Mouse (Mus musculus) adrenal gland, postnatal 4 days (tissue): ENCODE data around the gene Cd68. TPM values are rescaled to one million over a fixed set of nuclear protein-coding genes. Genes with fewer than 3 reads are reported as not detected.
A peak's percentile ranks its signal among the peaks of the same experiment; 100 is the strongest.
"Not testable (repeated sequence)": the region's sequence is repeated elsewhere in the genome, so short reads cannot be mapped to it uniquely, and the experiment has no call there.

ENCODE experiments used
- DNase-seq, 2 experiments: peaks; one replicate each; pipeline ENCODE4 v3.0.0; 2021 to 2022; ENCODE audit warnings: low spot score in 2 of 2, mixed read lengths in 2 of 2
- long read RNA-seq, 2 experiments: library from polyadenylated mRNA; stranded (forward); transcript quantifications; one replicate each; pipeline ENCODE4 v2.0.0; 2021
- total RNA-seq, 2 experiments: library from RNA; stranded (reverse); gene quantifications; 2 replicates each; pipeline ENCODE4 v1.2.3; 2021

Gene Cd68
- 10 to 100 TPM; 11.9 to 12.5 TPM for total RNA-seq
- long read RNA-seq, experiment 1, transcript Cd68-201 (6 exons, 1,230 nt) = major isoform, 10 of 14 reads
- long read RNA-seq, experiment 1, partial matches to known transcripts = 2 of 14 reads
- long read RNA-seq, experiment 1, other reads (novel, unspliced or antisense) = 0 of 14 reads
- long read RNA-seq, experiment 2, transcript Cd68-201 (6 exons, 1,230 nt) = major isoform, 5 of 5 reads
- long read RNA-seq, experiment 2, partial matches to known transcripts = 0 of 5 reads
- long read RNA-seq, experiment 2, other reads (novel, unspliced or antisense) = 0 of 5 reads

DNA sequence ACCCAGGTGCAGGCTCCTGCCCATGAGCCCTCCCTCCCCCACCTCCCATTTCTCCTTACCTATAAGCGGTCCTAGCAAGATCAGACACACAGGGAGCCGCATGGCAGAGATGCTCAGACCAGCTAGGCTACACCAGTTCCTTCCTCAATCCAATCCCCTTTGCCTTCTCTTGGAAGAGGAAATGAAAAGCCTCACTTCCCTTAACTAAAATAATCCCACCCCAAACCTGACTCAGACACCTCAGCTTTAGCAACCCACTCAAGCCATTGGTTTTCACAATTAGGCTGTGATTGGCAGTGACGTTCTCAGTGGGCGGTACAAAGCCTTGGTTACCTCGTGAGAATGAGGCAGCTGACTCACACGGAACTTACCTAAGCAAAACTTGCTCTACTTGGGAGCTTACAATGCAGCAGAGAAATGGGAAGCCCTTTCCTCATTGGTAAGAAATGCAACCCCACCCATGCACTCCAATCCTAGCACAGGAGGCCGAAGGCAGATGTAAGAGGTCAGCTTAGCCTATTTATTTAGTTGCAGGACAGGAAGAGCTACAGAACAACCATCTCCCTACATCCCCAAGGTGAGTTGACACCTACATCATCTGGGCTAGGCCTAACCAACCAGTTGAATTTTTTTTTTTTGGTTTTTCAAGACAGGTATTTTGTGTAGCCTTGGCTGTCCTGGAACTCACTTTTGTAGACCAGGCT is at the start of gene Cd68:
Gene Cd68, minus strand, starts transcription at position 193 of the 704 bp plus-strand sequence.
- no peak for DNase-seq

DNA sequence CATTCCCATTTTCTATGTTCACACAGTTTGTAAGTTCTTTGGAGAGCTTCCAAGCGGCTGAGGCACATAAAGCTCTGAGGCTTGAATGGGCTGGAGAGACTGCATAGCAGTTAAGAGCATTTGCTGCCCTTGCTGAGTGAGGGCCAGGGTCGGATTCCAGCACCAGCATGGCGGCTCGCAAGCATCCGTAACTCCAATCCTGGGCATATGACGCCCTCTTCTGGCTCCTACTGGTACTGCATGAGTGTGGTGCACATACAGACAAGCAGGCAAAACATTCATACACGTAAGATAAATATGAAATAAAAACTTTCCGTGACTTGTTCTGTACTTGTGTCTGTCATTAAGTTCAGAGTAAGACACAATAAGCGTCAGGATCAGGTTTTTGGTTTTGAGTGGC is 49.5 kb upstream of the Cd68 start:
- no peak for DNase-seq

DNA sequence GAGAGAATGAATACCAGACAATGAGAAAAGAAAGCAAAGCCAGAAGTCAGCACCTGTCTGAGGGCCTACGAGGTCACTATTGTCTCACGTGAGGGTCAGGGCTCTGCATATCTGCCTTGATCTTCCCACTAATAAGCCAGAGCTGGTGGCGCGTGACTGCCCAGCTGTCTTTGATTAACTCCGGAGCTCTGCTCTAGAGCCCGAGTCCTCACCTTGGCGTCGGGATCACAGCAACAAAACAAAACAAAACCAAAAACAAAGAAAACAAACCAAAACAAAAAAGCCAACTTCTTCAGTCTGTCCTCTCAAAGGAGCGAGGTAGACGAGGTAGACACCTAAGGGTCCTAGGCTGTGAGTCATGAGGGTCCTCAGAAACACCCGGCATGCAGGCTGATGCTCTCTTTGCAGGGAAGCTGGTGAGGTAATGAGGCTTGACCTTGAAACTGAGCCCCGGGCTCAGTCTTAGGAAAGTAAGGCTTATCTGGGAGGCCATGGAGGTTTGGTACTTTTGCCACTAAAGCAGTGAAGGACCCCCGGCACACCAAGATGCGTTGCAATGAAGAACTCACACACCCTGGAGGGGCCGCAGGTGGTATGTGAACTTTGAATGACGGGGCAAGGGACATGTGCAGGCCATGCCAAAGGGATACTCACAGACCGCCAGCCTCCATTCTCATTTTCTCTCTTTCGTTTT is 48.8 kb upstream of the Cd68 start:
- no peak for DNase-seq

DNA sequence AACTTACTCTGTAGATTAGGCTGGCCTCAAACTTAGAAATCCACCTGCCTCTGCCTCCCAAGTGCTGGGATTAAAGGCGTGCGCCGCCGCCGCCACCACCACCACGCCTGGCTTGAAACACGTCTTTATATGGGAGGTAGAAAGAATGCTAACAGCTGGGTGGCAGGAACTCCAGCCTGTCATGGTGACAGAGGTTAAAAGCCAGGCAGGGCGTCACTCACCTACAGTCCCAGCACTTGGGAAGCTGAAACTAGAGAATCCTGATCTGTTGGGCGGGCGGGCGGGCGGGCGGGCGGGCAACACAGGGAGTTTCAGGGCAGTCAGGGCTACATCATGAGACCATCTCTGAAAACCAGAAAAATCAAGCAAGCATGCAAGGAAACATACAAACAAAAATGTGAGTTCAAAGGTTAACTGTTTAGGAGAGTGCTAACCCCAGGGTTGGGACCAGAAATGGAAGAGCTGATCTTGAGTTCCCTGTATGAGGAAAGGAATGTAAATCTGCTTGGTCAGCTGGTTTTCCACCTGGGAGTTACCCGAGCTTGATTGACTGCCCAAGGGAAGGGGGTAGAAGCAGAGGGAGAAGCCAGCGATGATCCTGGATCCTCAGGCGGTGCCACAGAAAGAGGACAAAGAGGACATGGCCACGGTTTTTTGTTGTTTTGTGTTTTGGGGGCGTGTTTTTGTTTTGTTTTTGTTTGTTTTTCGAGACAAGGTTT is 47.2 kb upstream of the Cd68 start:
- no peak for DNase-seq

DNA sequence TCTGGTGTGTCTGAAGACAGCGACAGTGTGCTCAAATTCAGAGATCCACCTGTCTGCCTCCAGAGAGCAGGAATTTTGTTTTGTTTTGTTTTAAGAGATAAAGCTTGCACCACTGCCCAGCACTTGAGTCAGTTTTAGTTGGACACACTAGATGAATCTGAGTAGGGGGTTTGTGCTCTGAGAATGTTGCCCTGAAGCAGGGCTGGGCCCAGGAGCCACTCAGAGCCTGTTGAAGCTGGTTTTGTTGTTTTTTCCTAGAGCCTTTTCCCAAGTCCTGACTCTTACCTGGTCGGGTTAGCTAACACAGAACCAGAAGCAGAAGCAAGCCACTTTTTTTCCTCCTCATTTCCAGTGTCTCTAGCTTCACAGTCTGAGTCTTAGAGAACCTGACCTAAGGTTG is 45.1 kb upstream of the Cd68 start:
- no peak for DNase-seq

DNA sequence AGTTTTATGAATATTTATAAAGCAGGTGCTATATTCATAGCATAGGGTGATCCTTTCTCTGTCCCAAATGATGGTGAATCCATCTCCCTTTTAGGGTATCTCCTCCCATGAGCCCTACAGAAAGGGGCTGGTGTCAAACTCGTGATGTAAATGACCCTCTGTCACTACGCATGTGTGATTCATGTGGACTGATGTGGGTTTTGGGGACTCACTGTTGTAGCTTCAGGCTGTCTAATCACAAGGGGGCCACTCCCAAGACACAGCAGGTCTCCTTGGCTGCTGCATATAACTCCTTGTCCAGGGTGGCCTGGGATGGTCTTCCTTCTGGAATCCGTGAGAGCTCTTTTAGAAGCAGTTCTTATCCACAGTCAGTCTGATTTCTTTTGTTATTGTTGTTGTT is 44.5 kb upstream of the Cd68 start:
- DNase-seq = no peak

DNA sequence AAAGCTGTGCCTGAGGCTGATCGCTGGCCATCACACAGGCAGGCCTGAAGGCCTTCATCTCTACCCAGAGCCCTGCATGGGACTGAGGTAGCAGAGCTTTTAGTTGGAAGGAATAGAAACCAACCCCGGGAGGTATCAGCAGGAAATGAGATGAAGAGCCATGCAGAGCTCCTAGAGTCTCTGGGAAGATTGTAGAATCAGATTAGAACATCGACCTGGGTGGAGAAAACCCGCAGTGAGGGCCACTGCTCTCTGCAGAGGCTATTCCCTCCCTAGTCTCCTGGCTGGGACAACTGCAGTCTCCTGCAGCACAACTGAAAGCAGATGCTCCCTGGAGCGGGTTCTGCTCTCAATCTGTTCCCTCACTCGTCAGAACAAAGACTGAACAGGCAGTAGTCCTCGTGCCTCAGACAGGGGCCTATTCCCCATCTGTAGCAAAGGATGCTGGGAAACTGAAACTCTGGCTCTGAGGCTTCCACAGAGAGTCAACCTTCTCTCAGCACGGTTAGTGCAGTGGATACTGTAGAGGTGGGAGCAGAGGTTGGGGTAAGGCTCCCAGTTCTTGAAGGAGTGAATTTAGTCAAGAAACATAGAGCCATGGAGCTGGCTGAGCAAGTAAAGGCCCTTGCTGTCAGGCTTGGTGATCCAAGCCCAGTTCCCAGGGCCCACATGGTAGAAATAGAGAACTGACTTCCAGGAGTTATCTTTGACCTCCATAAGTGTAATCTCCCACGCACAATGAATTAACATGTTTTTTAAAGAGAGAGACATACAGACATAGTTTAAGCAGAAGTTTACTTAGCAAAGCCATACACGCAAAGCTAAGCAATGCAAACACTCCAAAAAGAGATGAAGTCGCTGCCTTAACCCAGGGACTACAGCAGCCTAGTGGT is 43.8 kb upstream of the Cd68 start:
- no peak for DNase-seq

DNA sequence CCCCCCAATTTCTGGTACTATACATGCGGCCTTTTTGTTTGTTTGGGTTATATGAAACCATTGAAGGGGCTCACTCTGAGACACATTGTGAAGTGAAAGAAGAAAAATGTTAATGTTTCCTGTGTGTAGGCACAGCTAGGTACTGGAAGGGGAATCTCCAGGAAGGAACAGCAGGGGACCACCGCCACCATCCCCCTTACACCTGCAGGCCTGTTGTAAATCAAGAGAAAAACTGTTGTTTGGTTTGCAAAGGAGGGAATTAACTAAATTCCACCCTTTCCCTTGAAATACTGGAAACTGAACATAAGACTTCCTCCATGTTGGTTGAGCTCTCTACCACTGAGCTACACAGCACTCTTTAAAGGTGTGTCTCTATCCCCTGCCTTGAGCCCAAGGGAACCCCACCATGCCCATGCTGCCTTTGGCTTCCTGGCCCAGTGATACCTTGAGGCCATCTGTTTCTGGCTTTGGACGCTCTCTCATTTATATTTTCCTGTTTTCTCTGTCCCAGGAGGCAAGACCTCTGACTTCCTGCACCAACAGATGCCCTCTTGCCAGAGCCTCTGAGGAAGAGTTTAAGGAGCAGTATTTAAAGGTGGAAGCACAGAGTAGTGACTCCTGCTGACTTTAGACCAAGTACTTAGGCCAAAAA is 42.8 kb upstream of the Cd68 start:
- no peak for DNase-seq

DNA sequence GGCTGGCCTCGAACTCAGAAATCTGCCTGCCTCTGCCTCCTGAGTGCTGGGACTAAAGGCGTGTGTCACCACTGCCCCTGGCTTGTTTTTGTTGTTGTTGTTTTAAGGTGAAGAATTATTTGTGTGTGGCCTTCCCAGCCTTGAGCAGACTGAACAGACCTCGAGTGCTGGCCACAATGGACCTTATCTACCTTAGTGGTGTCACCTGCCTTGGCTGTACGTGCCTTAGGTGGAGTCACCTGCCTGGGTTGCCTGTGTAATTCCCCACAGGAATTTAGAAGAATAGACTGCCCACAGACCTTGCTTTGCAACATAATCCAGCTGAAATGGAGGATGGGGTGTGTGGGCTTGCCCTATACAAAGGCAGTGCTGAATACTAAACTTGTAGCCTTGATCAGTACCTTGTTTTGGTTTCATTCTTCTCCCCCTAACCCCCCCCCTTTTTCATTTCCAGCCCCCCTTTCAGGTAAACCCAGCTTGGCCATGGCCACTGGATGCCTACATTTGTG is 42.0 kb upstream of the Cd68 start:
- DNase-seq = no peak

DNA sequence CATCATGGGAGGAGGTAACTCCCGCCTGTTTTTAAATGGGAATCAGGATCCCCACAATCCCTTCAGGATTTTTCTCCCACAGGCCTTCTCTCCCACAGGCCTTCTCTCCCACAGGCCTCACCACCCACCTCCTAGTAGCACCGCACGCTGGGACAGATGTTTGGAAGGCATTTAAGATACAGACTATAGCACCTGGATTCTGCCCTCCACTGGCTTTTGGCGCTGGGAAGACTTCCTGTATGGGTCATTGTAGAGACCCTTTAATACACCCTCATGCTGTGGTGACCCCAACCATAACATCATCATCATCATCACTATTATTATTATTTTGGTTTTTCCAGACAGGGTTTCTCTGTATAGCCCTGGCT is 41.5 kb upstream of the Cd68 start:
- DNase-seq = no peak

DNA sequence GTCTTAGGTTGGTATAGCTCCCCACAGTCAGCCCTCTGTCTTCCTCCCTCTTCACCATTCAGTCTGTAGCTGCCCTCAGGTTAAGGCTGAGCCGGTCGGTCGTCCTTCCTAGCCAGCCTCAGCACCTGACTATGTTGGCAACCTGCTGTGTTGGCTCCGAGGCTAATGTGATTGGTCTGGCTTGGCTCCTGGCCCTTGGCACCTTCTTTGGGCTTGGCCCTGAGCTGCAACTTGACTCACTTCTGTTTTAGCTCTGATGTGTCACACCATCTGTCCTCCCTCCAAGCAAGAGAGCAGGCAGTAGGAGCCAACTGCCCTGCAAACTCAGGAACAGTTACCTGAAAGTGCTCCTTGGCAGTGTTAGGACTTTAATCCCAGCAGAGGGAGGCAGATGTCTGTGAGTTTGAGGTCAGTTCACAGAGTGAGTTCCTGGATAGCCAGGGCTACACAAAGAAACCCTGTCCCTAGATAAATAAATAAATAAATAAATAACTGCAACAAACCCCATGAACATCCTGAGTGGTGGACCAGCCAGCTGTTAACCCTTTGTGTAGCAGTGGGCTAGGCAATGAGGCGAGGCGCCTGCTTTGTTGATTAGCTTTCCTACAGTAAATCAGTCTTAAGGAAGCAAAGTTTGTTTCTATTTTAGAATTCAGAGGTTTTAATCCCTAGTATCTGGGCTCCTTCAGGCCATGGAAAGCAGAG is 41.0 kb upstream of the Cd68 start:
- peak in 1 of 2 experiments; percentile 47 for DNase-seq

DNA sequence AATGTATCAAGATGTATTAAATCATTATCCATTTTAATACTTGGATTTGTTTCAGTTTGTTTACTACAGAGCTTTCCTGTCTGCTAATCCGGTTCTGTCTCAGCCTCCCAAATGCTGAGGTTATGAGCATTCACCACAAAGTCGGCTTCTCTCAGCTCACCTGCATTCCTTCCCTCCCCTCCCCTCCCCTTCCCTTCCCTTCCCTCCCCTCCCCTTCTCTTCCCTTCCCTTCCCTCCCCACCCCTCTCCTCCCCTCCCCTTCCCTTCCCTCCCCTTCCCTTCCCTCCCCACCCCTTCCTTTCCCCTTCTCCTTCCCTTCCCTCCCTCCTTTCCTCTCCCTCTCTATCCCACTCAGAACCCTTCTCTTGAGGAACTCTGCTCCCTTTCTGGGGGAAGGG is 38.7 kb upstream of the Cd68 start:
- DNase-seq = no peak

DNA sequence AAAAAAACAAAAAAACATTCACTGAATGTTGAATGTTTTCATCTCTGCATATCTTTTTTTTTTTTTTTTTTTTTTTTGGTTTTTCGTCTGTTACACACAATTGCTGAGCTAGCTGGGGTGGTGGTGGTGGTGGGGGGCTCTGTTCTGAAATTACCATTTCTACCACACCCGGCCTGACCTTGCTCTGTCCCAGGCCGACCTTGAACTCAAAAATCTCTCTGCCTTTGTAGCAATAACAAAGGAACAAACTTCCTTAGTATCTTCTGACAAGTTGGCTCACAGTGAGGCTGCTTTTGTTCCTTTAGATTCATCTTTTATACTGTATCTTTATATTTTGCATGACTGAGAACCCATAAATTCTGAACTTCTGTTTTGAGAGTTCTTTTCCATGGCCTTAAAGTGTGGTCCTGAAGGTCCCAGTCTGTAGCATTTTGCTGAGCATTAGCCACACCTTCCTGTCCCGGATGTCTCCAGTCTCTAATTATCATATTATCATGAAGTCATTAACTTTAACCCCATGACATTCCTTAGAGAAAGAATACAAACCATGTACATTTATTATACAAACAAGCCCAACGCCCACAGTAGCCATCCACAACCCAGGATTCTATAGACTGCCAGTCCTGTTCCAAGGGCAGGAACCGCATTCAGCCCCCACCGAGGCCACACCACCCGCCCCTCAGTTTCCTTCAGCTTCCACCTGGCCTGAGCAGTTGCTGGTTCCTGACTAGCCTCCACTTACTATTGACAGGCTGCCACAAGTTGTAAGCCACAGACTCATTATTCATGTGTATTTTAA is 38.1 kb upstream of the Cd68 start:
- DNase-seq = no peak

DNA sequence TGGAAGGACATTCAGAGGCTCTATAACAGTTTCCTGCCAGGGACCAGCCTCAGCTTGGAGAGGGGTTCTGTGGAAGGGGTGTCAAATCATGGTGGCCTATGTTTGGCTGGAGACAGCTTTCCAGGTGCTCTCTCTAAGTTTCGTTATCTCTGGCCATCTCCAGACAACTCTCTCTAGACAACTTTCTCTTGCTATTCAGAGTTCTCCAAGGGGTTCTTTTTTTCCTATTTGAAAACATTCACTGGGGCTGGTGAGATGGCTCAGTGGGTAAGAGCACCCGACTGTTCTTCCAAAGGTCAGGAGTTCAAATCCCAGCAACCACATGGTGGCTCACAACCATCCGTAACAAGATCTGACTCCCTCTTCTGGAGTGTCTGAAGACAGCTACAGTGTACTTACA is 37.4 kb upstream of the Cd68 start:
- DNase-seq = not testable (repeated sequence)

DNA sequence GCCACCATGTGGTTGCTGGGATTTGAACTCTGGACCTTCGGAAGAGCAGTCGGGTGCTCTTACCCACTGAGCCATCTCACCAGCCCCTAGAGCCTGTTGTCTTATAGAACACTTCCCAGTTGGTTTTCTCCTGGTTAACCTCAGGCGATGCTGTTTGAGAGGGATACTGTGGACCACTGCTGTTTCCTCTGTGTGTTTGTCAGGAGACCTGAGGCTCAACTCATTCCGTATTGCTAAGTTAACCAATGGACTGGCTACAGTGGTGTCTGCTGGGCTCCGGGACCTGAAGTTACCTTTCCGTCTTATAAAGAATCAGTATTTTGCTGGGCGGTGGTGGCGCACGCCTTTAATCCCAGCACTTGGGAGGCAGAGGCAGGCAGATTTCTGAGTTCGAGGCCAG is 36.9 kb upstream of the Cd68 start:
- DNase-seq = not testable (repeated sequence)

DNA sequence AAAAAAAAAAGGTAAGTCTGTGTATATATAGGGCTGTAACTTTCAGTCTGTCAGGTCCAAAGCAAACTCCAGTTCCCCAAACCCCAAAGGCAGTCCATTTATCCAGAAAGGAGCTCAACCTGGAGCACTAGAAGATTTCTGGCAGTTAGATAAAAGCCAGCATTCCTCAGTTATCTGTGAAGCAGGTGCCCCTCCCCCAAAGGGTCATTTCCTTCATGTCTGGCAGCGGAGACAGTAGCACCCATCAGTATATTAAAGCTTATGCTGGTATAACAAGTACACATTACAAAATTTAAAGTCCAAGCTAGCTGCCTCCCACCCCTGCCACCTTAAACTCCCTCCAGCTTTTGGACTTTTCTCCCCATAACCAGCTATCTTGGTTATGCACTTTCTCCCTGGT is 33.6 kb upstream of the Cd68 start:
- DNase-seq = no peak

DNA sequence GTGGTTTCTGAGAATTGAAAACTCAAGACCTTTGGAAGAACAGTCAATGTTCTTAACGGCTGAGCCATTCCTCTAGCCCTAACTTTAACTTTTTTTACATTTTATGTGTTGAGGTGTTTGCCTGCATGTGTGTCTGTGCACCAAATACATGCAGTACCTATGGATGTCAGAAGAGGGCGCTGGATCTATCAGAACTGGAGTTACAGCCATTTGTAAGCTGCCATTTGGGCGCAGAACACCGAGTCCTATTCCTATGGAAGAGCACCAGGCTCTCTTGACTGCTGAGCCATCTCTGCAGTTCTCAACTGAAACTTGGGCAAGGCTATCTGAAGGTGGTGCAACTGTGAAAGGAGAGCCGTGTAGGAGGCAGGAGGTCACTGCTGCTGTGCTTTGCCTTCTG is 32.6 kb upstream of the Cd68 start:
- no peak for DNase-seq

DNA sequence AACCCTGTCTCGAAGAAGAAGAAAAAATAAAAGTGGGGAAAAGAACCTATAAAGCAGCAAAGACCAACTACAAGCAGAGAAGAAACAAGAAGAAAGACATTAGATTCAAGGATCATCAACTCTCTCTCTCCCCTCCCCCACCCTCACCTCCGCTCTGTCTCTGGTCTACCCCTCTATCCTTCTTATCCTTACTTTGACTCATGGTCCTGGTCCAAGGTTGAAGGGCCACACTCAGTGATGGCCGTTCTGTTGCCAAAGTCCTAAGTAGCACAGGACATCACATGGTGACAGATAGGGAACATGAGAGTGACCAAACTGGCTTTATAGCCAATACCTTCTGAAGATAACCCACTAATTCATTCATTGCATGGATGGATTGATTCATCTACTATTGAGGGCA is 31.4 kb upstream of the Cd68 start:
- DNase-seq = no peak
